Mouse (Mus musculus): ENCODE data around the gene Scmh1. TPM values are rescaled to one million over a fixed set of nuclear protein-coding genes. Genes with fewer than 3 reads are reported as not detected.

Scmh1 gene
- total and polyA plus RNA-seq, 3 experiments = 48.1 to 67.9 (median 53.1) TPM

- peaks cover 3% of the 10 kb centered on the region; the same call in 1 of the 2 replicates for H3K36me3 ChIP-seq (ENCODE audit: control insufficient read depth, insufficient read depth, low read length)
- no peak overlapping the region for H3K4me3 ChIP-seq
- no peaks in the 10 kb centered on the region for H3K27me3 ChIP-seq (ENCODE audit: control insufficient read depth, insufficient read depth, low read length)
- no peaks in the 10 kb centered on the region for H3K79me2 ChIP-seq (replicated peaks; ENCODE audit: control insufficient read depth, insufficient read depth, low read length)
- 59% methylated on average over 3 of the region's 3 CpGs for WGBS
- DNase-seq = no peak
- intact Hi-C loops (cut with DNase I) = loop anchor here (5.0 kb wide), 1 partner anchor 66 kb away; no protein-coding TSS in a partner anchor
- no peak overlapping the region for H3K9ac ChIP-seq (ENCODE audit: low read depth, low read length)
- H3K27ac ChIP-seq = no peak overlapping the region; the same call in 1 of the 2 replicates
- no peaks in the 10 kb centered on the region; the same call in 1 of the 2 replicates for H3K4me1 ChIP-seq (ENCODE audit: control insufficient read depth, insufficient read depth, low read length)
- TF ChIP-seq CTCF (IDR thresholded peaks at IDR 0.05) = no peak
- no peak for TF ChIP-seq EP300 (IDR thresholded peaks at IDR 0.05; ENCODE audit: insufficient read depth, low read depth, low read length)
- TF ChIP-seq POLR2A (IDR thresholded peaks at IDR 0.05; ENCODE audit: insufficient read depth, low read depth, low read length) = no peak
Observed at GRCm38 (mm10) chr4:120406639-120407273, 1.7 kb downstream of the Scmh1 start.

- Histone ChIP-seq H3K27me3 (ENCODE audit: control insufficient read depth, insufficient read depth, low read length) (no peaks in the 10 kb centered on the region), H3K4me1 (ENCODE audit: control insufficient read depth, insufficient read depth, low read length) (peaks cover 6% of the 10 kb centered on the region; the same call in 1 of the 2 replicates), H3K27ac (no peak overlapping the region), H3K79me2 (replicated peaks; ENCODE audit: control insufficient read depth, insufficient read depth, low read length) (peaks cover 3% of the 10 kb centered on the region), H3K4me3 (no peak overlapping the region), H3K9ac (ENCODE audit: low read depth, low read length) (no peak overlapping the region), H3K36me3 (ENCODE audit: control insufficient read depth, insufficient read depth, low read length) (no peaks in the 10 kb centered on the region)
- intact Hi-C loops (cut with DNase I) = no loop called here
- WGBS = 72% methylated on average over 4 of the region's 4 CpGs
- DNase-seq = no peak
- TF ChIP-seq POLR2A (IDR thresholded peaks at IDR 0.05; ENCODE audit: insufficient read depth, low read depth, low read length) (no peak), CTCF (IDR thresholded peaks at IDR 0.05) (no peak), EP300 (IDR thresholded peaks at IDR 0.05; ENCODE audit: insufficient read depth, low read depth, low read length) (no peak)
Observed at GRCm38 (mm10) chr4:120418053-120418452, 13.0 kb downstream of the Scmh1 start.

DNA sequence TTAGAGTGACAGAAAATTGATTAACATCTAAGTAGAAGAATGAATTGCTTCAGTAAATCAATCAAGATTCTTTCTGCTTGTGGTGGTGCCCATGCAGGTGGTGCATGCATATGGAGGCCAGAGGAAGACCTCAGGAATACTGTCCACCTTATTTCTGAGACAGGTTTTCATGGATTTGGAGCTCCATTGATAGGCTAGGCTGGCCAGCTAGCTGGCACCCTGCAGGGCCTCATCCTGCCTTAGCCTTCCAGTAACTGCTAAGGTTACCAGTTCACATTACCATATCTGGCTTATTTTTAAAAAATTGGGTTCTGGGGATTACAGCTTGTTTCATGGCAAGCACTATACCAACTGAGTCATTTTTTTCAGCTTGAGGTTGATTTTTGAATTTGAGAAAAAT, 15.1 kb downstream of the Scmh1 start:
- Histone ChIP-seq H3K36me3 (ENCODE audit: control insufficient read depth, insufficient read depth, low read length) (no peaks in the 10 kb centered on the region), H3K79me2 (replicated peaks; ENCODE audit: control insufficient read depth, insufficient read depth, low read length) (peaks cover under 1% of the 10 kb centered on the region), H3K9ac (ENCODE audit: low read depth, low read length) (no peak overlapping the region), H3K4me1 (ENCODE audit: control insufficient read depth, insufficient read depth, low read length) (peaks cover 6% of the 10 kb centered on the region; the same call in 1 of the 2 replicates), H3K4me3 (no peak overlapping the region), H3K27me3 (ENCODE audit: control insufficient read depth, insufficient read depth, low read length) (no peaks in the 10 kb centered on the region), H3K27ac (no peak overlapping the region)
- TF ChIP-seq CTCF (IDR thresholded peaks at IDR 0.05) = no peak
- TF ChIP-seq POLR2A (IDR thresholded peaks at IDR 0.05; ENCODE audit: insufficient read depth, low read depth, low read length) = no peak
- TF ChIP-seq EP300 (IDR thresholded peaks at IDR 0.05; ENCODE audit: insufficient read depth, low read depth, low read length) = no peak
- intact Hi-C loops (cut with DNase I) = no loop called here
- DNase-seq = no peak

GRCm38 (mm10) chr4:120420685-120421084, 15.6 kb downstream of the Scmh1 start:
- peaks cover 6% of the 10 kb centered on the region; the same call in 1 of the 2 replicates for H3K4me1 ChIP-seq (ENCODE audit: control insufficient read depth, insufficient read depth, low read length)
- DNase-seq = peak in 1 of 2 experiments; percentile 22

DNA sequence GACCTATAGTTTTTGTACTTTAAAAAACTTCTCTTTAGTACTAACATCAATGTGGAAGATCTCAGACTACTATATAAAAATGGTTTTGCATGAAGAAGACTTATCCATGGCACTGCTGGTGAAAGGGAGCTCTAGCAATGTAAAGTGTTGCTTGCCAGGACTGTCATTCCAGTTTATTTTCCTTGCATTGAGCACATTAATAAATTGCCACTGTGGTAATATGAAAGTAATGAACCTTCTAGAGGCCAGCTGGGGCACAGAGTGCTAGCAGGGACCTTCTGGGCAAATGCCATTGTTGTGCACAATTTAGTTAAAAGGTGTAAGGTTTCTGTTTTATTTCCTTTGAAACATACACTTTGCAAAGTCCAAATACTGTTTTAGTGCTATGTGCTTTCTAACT, 25.5 kb downstream of the Scmh1 start:
- H3K79me2 ChIP-seq (replicated peaks; ENCODE audit: control insufficient read depth, insufficient read depth, low read length) = no peaks in the 10 kb centered on the region; the same call in 1 of the 2 replicates
- no peak overlapping the region for H3K27ac ChIP-seq
- H3K4me1 ChIP-seq (ENCODE audit: control insufficient read depth, insufficient read depth, low read length) = peaks cover 1% of the 10 kb centered on the region; the same call in 1 of the 2 replicates
- intact Hi-C loops (cut with DNase I) = no loop called here
- no peak overlapping the region for H3K4me3 ChIP-seq
- no peak for DNase-seq
- H3K27me3 ChIP-seq (ENCODE audit: control insufficient read depth, insufficient read depth, low read length) = no peaks in the 10 kb centered on the region
- H3K36me3 ChIP-seq (ENCODE audit: control insufficient read depth, insufficient read depth, low read length) = no peaks in the 10 kb centered on the region; the same call in 1 of the 2 replicates
- no peak overlapping the region for H3K9ac ChIP-seq (ENCODE audit: low read depth, low read length)
- no peak for TF ChIP-seq POLR2A (IDR thresholded peaks at IDR 0.05; ENCODE audit: insufficient read depth, low read depth, low read length)

More at GRCm38 (mm10) chr4:120420685-120421084, 15.6 kb downstream of the Scmh1 start:
- intact Hi-C loops (cut with DNase I) = no loop called here
- no peak overlapping the region for H3K4me3 ChIP-seq
- no peaks in the 10 kb centered on the region; the same call in 1 of the 2 replicates for H3K79me2 ChIP-seq (replicated peaks; ENCODE audit: control insufficient read depth, insufficient read depth, low read length)
- no peaks in the 10 kb centered on the region for H3K27me3 ChIP-seq (ENCODE audit: control insufficient read depth, insufficient read depth, low read length)
- no peak overlapping the region for H3K27ac ChIP-seq
- no peak for TF ChIP-seq CTCF (IDR thresholded peaks at IDR 0.05)
- no peak for TF ChIP-seq EP300 (IDR thresholded peaks at IDR 0.05; ENCODE audit: insufficient read depth, low read depth, low read length)
- no peak for TF ChIP-seq POLR2A (IDR thresholded peaks at IDR 0.05; ENCODE audit: insufficient read depth, low read depth, low read length)
- H3K36me3 ChIP-seq (ENCODE audit: control insufficient read depth, insufficient read depth, low read length) = no peaks in the 10 kb centered on the region
- no peak overlapping the region for H3K9ac ChIP-seq (ENCODE audit: low read depth, low read length)

DNA sequence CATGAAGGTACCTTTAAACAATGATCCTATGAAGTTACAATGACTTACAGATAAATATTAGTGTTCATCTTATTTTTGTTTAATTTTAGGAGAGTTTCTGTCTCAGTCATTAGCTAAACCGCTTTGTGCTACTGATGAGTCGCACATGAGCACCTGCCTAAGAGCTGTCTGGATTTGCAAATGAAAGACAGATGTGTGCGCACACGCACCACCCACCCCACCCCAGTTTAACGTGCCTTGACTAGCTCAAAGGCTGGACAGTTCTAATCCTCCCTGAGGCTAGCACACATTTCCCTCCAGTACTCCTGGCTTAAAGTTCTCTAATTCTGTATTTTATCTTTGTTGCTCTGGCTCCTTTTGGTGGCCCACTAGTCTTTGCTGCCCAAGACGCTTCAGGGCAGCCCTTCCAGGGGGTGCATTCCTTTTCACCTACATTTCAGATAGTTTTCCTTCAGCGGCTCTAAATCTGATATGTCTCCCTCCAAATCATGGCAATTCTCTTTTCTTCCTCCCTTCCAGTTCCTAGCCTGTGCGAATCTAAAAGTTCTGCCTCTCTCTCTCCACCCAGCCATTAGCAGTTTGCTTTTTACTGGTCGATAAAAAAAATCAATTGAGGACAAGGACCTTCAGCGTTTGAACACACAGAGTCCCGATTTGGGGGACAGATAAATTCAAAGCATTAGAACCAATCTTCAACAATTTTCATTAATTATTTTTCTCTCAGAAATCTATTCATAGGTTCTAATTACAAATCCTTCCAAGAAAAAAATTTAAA, 27.7 kb downstream of the Scmh1 start:
- intact Hi-C loops (cut with DNase I) = no loop called here
- Histone ChIP-seq H3K9ac (ENCODE audit: low read depth, low read length) (no peak overlapping the region), H3K79me2 (replicated peaks; ENCODE audit: control insufficient read depth, insufficient read depth, low read length) (no peaks in the 10 kb centered on the region; the same call in 1 of the 2 replicates), H3K27me3 (ENCODE audit: control insufficient read depth, insufficient read depth, low read length) (no peaks in the 10 kb centered on the region), H3K27ac (no peak overlapping the region), H3K36me3 (ENCODE audit: control insufficient read depth, insufficient read depth, low read length) (no peaks in the 10 kb centered on the region; the same call in 1 of the 2 replicates), H3K4me1 (ENCODE audit: control insufficient read depth, insufficient read depth, low read length) (no peaks in the 10 kb centered on the region), H3K4me3 (no peak overlapping the region)
- no peak for DNase-seq
- WGBS = 83% methylated on average over 11 of the region's 11 CpGs
- TF ChIP-seq EP300 (IDR thresholded peaks at IDR 0.05; ENCODE audit: insufficient read depth, low read depth, low read length) = no peak
- no peak for TF ChIP-seq POLR2A (IDR thresholded peaks at IDR 0.05; ENCODE audit: insufficient read depth, low read depth, low read length)
- TF ChIP-seq CTCF (IDR thresholded peaks at IDR 0.05) = no peak
